Mouse (Mus musculus) gastrocnemius, adult 18-20 months (tissue): ENCODE measurements around the gene Dysf. TPM values are rescaled to one million over a fixed set of nuclear protein-coding genes. Genes with fewer than 3 reads are reported as not detected.
A peak's percentile ranks its signal among the peaks of the same experiment; 100 is the strongest.

ENCODE experiments used
- DNase-seq: peaks from one replicate; pipeline ENCODE4 v3.0.0; 2021; ENCODE audit warnings: low spot score
- total RNA-seq, 2 experiments: library from RNA; stranded (reverse); gene quantifications; 2 replicates each; pipeline ENCODE4 v1.2.3; 2021

Gene Dysf
- total RNA-seq, 2 experiments from 2014 or later = 71.9 to 75.9 TPM

DNA sequence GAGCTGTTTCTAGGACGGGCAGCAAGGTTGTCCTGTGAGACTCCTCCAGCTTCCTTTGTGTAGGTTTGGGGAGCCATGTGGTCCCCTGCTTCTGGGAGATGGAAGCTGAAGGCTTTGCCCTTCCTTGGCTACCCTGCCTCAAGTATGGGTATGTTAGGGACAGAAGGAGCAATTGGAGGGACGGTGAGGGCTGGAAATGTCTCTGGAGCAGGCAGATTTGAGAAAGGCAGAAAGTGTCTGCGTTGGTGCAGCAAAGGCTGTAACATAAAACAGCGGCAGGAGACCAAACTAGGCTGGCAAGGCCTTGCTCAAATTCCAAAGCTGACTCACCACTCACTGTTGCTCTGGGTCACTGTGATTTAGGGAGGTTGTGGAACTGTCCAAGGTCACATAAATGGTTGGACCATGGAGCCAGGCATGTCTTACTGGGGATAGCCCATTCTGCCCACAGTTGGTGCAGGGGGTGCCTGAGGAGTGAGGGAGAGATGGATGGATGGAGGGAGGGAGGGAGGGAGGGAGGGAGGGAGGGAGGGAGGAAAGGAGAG, 148.2 kb downstream of the Dysf start:
- peak; percentile 50 for DNase-seq

- DNase-seq = no peak
Observed at GRCm38 (mm10) chr6:84159046-84159445, 150.7 kb downstream of the Dysf start.

GRCm38 (mm10) chr6:84167612-84168011, 159.2 kb downstream of the Dysf start:
- DNase-seq = no peak

GRCm38 (mm10) chr6:84168571-84168970, 160.2 kb downstream of the Dysf start:
- DNase-seq = no peak

- DNase-seq = no peak
Observed at GRCm38 (mm10) chr6:84173626-84174025, 165.2 kb downstream of the Dysf start.

DNA sequence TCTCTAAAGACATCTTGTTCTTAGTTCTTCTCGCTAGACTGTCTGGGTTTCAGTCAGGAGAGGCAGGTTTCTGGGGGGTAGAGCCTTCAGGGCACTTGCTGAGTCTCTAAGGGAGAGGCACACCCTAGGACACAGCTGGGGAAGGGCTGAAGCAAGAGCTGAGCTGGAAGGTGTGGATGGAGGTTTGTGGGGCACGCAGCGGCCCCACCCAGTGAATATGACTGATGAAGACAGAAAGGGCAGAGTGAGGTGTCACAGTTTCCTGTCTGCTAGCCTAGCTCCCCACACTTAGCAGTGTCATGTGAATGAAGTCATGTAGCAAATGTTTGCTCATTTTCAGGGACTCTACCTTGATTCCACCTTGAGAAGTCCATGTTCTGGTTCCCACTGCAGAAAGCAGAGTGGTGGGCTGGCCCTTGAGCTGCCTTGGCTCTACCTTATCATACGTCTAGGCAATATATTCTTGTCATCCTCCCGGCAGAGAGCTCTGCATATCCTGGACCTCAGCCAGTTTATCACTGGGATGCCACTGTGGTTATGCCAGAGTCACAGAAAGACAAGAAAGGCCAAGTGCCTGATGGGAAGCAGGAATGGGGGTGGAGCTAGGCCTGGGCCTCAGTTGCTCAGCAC, 170.5 kb downstream of the Dysf start:
- DNase-seq = no peak

DNA sequence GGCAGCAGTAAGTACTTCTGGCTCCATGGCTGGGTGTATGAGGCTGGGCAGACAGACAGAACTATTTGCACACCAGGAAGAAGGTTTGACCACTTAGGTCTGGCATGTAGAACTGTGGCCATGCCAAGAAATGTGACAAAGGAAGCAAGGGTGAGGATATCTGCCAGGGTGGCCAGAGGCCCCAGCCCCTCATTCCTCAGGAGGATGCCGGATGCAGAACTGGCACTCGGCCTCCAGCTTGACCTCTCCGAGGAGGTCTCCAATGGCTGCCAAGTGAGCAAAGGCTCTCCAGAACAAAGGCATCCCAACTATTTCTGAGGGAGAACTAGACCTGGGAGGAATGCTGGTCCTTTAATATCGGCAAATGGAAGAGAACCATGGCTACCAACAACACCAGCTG, 173.1 kb downstream of the Dysf start:
- DNase-seq = peak; percentile 46

- no peak for DNase-seq
Observed at GRCm38 (mm10) chr6:84191656-84192250, 183.4 kb downstream of the Dysf start.

- no peak for DNase-seq
Observed at GRCm38 (mm10) chr6:84196511-84196910, 188.1 kb downstream of the Dysf start.

DNA sequence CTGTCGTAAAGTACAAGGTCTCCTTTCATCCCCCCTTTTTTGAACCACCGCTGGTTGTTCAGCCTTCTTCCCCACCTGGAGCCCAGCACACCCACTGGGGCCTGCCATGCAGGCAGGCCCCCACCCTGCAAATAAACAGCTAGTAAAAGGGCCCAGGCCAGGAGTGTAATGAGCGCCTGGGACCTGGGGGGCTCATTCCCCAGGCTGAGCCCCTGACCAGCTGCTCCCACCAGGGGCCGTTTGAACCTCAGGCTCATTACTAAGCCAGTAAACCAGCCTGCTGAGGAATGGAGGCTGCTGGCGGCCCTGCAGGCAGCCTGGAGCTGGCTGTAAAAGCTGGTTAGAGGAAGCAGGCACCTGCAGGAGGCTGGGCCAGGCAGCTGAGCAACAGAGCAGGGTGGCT, 189.4 kb downstream of the Dysf start:
- DNase-seq = no peak

- DNase-seq = no peak
Observed at GRCm38 (mm10) chr6:84201721-84202490, 193.5 kb downstream of the Dysf start.

- no peak for DNase-seq
Observed at GRCm38 (mm10) chr6:84205611-84206010, 197.2 kb downstream of the Dysf start.

DNA sequence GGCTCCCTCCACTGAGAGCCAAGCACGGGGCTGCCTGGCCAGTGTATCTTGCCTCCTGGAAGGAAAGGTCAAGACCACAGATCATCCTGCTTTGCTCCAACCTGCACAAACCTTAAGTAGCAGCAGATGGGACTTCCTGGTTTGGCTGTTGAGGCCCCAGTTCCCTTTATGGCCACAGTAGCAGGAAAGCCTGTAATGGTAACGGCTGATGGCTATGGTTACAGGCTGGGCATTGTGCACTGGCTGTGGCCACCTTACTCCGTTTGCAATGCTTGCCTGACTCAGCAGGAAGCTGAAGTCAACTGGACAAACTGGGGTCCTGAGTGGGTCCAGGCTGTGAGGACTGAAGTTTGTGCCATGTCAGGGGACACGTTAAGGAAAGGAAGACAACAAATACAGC, 200.2 kb downstream of the Dysf start:
- no peak for DNase-seq

DNA sequence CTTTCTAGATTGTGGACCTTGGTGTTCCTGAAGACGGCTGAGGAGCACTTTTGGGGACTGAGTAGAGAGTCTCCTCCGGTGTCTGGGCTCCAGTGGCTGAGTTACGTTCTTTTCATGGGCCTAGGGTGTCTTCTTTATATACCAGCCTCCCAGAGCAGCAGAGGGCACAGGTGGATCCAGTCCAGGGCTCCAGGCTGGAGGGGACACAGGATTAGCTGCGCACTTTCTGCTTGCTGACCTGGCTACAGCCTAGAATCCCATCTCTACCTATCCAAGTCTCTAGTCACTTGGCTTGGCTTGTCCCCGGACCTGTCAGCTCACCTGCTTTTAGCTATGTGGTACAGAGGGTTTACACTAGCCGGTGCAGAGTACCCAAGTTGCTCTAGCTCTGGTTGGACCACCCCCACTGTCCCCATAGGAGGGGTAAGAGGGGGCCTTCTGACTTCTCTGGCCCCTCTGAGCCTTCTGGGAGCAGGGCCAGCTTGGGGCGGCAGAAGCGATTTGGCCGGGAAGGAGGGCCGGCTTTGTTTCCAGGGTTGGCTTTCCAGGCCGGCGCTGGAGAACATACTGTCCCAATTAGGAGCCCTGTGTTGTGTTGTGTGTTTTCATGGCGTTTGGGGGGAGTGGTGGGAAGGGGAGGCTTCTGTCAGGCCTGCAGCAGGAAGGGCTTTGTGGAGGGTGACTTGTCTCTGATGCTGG, 201.5 kb downstream of the Dysf start:
- DNase-seq = peak; percentile 84

GRCm38 (mm10) chr6:84211473-84211872, 203.1 kb downstream of the Dysf start:
- DNase-seq = peak; percentile 70

DNA sequence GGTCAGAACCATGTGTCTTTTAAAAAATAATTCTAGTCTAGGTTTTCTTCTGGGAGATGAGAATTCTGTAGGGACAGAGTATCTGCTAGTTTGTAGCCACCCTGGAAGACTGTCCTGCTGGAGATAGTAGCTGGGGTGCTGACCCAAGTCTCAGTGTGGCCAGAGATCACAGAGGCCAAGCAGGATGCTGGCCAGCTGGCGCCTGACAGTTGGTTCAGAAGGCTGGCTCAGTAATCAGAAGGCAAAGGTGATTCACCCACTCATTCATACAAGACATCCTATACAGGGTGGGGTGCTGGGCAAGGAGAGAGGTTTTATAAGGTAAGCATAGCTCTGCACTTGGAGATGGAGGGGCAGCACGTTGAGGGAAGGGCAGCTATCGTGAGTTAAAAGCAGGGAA, 204.7 kb downstream of the Dysf start:
- peak; percentile 65 for DNase-seq

DNA sequence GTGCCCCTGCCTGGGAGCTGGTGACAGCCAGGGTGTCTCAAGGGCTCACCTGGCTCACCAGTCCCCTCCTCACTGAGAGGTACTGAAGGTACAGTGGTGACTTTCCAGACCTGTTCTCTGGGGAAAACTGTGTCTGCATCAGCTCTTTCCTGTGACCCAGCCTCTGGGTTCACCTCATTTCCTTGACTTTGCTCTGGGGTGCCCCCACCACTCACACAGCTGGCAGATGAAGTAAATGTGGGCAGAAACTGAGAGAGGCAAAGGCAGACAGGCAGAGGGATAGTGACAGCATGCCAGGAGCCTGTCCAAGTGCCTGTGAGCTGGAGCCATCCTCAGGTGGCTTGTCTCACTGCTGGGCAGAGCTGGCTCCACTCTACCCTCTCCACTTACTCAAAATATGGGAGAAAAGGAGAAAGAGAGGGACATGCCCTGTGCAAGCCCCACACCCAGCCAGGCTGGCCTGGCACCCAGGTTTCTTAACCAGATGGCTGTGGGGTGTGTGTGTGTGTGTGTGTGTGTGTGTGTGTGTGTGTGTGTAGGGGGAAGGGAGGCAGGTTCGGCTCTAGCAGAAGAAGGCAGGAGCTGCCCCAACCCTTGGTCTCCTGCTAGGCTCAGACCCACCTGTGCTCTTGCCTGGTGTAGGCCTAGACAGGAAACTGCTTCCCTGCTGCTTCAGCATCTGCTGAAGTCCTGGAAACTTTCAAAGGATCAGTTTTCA, 209.0 kb downstream of the Dysf start:
- DNase-seq = no peak

GRCm38 (mm10) chr6:84219119-84219518, 210.7 kb downstream of the Dysf start:
- no peak for DNase-seq

DNA sequence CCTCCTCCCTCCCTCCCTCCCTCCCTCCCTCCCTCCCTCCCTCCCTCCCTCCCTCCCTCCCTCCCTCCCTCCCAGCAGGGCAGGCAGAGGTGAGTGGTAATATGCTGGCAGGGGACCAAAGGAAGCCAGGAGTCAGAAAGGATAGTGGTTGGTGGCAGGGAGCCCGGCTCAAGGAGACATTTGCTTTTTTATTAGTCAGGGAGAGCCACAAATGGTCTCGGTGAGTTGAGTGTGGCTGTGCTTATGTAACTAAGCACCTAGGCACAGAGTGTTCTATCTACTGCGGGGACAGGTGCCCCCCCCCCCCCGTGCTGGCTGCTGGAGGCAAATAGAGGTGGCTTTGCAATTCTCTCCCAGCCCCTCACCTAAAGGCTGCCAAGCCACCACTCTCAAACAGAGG, 216.5 kb downstream of the Dysf start:
- peak; percentile 88 for DNase-seq

DNA sequence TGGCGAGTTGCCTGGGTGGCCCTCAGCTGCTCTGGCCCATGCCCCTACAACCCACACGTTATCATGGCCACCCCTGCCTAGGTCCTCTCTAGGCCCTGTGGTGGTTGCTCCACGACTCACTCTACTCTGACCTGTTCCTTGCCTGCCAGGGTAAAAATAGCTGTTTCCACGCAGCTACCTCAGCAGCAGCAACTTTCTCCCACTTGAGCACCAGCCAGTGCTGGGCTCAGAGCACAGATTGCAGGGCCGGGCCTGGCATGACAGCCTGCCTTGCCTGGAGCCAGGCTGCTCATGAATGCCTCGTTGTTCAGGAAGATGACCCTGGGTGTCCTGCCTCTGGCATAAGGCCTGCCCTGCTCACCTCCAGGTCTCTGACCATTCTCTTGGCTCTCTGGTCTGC, 217.2 kb downstream of the Dysf start:
- peak; percentile 88 for DNase-seq

GRCm38 (mm10) chr6:84228196-84228595, 219.8 kb downstream of the Dysf start:
- no peak for DNase-seq
